Mouse (Mus musculus) heart, adult 2 months (tissue): Measurements from ENCODE around the gene Zfand4.

Source experiments
- CTCF ChIP-seq: fragments of 200-600 bp; IDR thresholded peaks from 2 replicates; pipeline ENCODE4 v1.8.1; 2022; ENCODE audit warnings: antibody characterized with exemption, mild to moderate bottlenecking, moderate library complexity
- POLR2A ChIP-seq: fragments of 200-500 bp; IDR thresholded peaks from 2 replicates; pipeline ENCODE4 v1.6.1; 2011; ENCODE audit warnings: mild to moderate bottlenecking, low read depth, low read length, control low read depth; ENCODE audit not compliant: insufficient read depth

- TF ChIP-seq CTCF (no peak), POLR2A (no peak)
Observed at GRCm38 (mm10) chr6:116378892-116379291, 114.9 kb downstream of the Zfand4 start.
